Mouse (Mus musculus): ENCODE data around the gene Clcn2. TPM values are rescaled to one million over a fixed set of nuclear protein-coding genes. Genes with fewer than 3 reads are reported as not detected.

Gene Clcn2
- polyA plus RNA-seq, 1 experiment from 2014 or later = 24.9 TPM

- Histone ChIP-seq H3K4me1 (ENCODE audit: control insufficient read depth, insufficient read depth, low read depth, low read length) (peaks cover 24% of the 10 kb centered on the region), H3K9me3 (ENCODE audit: control insufficient read depth, low read length) (no peaks in the 10 kb centered on the region), H3K27me3 (replicated peaks; ENCODE audit: control insufficient read depth, insufficient read depth, low read length) (no peaks in the 10 kb centered on the region), H3K27ac (ENCODE audit: low read depth, low read length) (no peak overlapping the region), H3K36me3 (ENCODE audit: control insufficient read depth, insufficient read depth, low read length) (peaks cover 20% of the 10 kb centered on the region), H3K4me3 (ENCODE audit: low read length) (no peak overlapping the region), H3K9ac (ENCODE audit: low read depth, low read length) (no peak overlapping the region), H3K4me2 (ENCODE audit: low read length) (no peak overlapping the region)
- WGBS = 30% methylated on average over 5 of the region's 5 CpGs
- no peak for ATAC-seq
Observed at GRCm38 (mm10) chr16:20700036-20700435, 17.5 kb downstream of the Clcn2 start.

- Histone ChIP-seq H3K4me2 (ENCODE audit: low read length) (no peak overlapping the region), H3K4me1 (ENCODE audit: control insufficient read depth, insufficient read depth, low read depth, low read length) (peaks cover 29% of the 10 kb centered on the region), H3K27ac (ENCODE audit: low read depth, low read length) (no peak overlapping the region), H3K9me3 (ENCODE audit: control insufficient read depth, low read length) (no peaks in the 10 kb centered on the region), H3K9ac (ENCODE audit: low read depth, low read length) (no peak overlapping the region), H3K36me3 (ENCODE audit: control insufficient read depth, insufficient read depth, low read length) (peaks cover 20% of the 10 kb centered on the region), H3K27me3 (replicated peaks; ENCODE audit: control insufficient read depth, insufficient read depth, low read length) (no peaks in the 10 kb centered on the region), H3K4me3 (ENCODE audit: low read length) (no peak overlapping the region)
- WGBS = 89% methylated on average over 5 of the region's 5 CpGs
- ATAC-seq = no peak
Observed at GRCm38 (mm10) chr16:20699266-20699665, 18.3 kb downstream of the Clcn2 start.

GRCm38 (mm10) chr16:20695622-20696323, 21.8 kb downstream of the Clcn2 start:
- ATAC-seq = peak; percentile 77
- peak overlapping the region; percentile 53 for H3K4me3 ChIP-seq (ENCODE audit: low read length)
- H3K27me3 ChIP-seq (replicated peaks; ENCODE audit: control insufficient read depth, insufficient read depth, low read length) = no peaks in the 10 kb centered on the region
- no peaks in the 10 kb centered on the region for H3K9me3 ChIP-seq (ENCODE audit: control insufficient read depth, low read length)
- peaks cover 31% of the 10 kb centered on the region for H3K4me1 ChIP-seq (ENCODE audit: control insufficient read depth, insufficient read depth, low read depth, low read length)
- H3K36me3 ChIP-seq (ENCODE audit: control insufficient read depth, insufficient read depth, low read length) = peaks cover 22% of the 10 kb centered on the region
- peak overlapping the region; percentile 82 for H3K4me2 ChIP-seq (ENCODE audit: low read length)
- WGBS = under 1% methylated on average over 46 of the region's 46 CpGs
- peak overlapping the region; percentile 76 for H3K9ac ChIP-seq (ENCODE audit: low read depth, low read length)
- peak overlapping the region; percentile 77 for H3K27ac ChIP-seq (ENCODE audit: low read depth, low read length)

- peaks cover 31% of the 10 kb centered on the region for H3K4me1 ChIP-seq (ENCODE audit: control insufficient read depth, insufficient read depth, low read depth, low read length)
- H3K36me3 ChIP-seq (ENCODE audit: control insufficient read depth, insufficient read depth, low read length) = peaks cover 24% of the 10 kb centered on the region
- no peak for ATAC-seq
- no peaks in the 10 kb centered on the region for H3K27me3 ChIP-seq (replicated peaks; ENCODE audit: control insufficient read depth, insufficient read depth, low read length)
- H3K9me3 ChIP-seq (ENCODE audit: control insufficient read depth, low read length) = no peaks in the 10 kb centered on the region
- H3K9ac ChIP-seq (ENCODE audit: low read depth, low read length) = no peak overlapping the region
- WGBS = 58% methylated on average over 8 of the region's 8 CpGs
- H3K4me2 ChIP-seq (ENCODE audit: low read length) = no peak overlapping the region; the same call in 1 of the 2 replicates
- H3K4me3 ChIP-seq (ENCODE audit: low read length) = no peak overlapping the region
- peak overlapping the region; percentile 9; the same call in 1 of the 2 replicates for H3K27ac ChIP-seq (ENCODE audit: low read depth, low read length)
Observed at GRCm38 (mm10) chr16:20694781-20695180, 22.8 kb downstream of the Clcn2 start.

- WGBS = under 1% methylated on average over 36 of the region's 37 CpGs
- Histone ChIP-seq H3K27ac (ENCODE audit: low read depth, low read length) (peak within 1 kb of the TSS; percentile 96), H3K27me3 (replicated peaks; ENCODE audit: control insufficient read depth, insufficient read depth, low read length) (no peaks in the 10 kb centered on the region), H3K4me1 (ENCODE audit: control insufficient read depth, insufficient read depth, low read depth, low read length) (peaks cover 31% of the 10 kb centered on the region), H3K36me3 (ENCODE audit: control insufficient read depth, insufficient read depth, low read length) (peaks cover 29% of the 10 kb centered on the region), H3K4me3 (ENCODE audit: low read length) (peak within 1 kb of the TSS; percentile 72), H3K9ac (ENCODE audit: low read depth, low read length) (peak within 1 kb of the TSS; percentile 93), H3K4me2 (ENCODE audit: low read length) (peak within 1 kb of the TSS; percentile 88), H3K9me3 (ENCODE audit: control insufficient read depth, low read length) (no peaks in the 10 kb centered on the region)
- ATAC-seq = peak; percentile 94
Observed at GRCm38 (mm10) chr16:20693111-20693701, 24.3 kb downstream of the Clcn2 start, which contains the start of gene Fam131a. Gene Fam131a, plus strand, starts transcription at chr16:20693241.

GRCm38 (mm10) chr16:20692241-20692965, 25.1 kb downstream of the Clcn2 start:
- no peak overlapping the region for H3K4me3 ChIP-seq (ENCODE audit: low read length)
- H3K9me3 ChIP-seq (ENCODE audit: control insufficient read depth, low read length) = no peaks in the 10 kb centered on the region
- WGBS = 38% methylated on average over 16 of the region's 16 CpGs
- ATAC-seq = no peak
- H3K4me1 ChIP-seq (ENCODE audit: control insufficient read depth, insufficient read depth, low read depth, low read length) = peaks cover 31% of the 10 kb centered on the region
- H3K36me3 ChIP-seq (ENCODE audit: control insufficient read depth, insufficient read depth, low read length) = peaks cover 35% of the 10 kb centered on the region
- H3K9ac ChIP-seq (ENCODE audit: low read depth, low read length) = peak overlapping the region; percentile 93; the same call in 1 of the 2 replicates
- H3K4me2 ChIP-seq (ENCODE audit: low read length) = peak overlapping the region; percentile 88
- H3K27me3 ChIP-seq (replicated peaks; ENCODE audit: control insufficient read depth, insufficient read depth, low read length) = no peaks in the 10 kb centered on the region
- peak overlapping the region; percentile 96 for H3K27ac ChIP-seq (ENCODE audit: low read depth, low read length)

- WGBS = 86% methylated on average over 1 of the region's 1 CpGs
- Histone ChIP-seq H3K4me3 (ENCODE audit: low read length) (no peak overlapping the region), H3K27me3 (replicated peaks; ENCODE audit: control insufficient read depth, insufficient read depth, low read length) (no peaks in the 10 kb centered on the region), H3K9ac (ENCODE audit: low read depth, low read length) (no peak overlapping the region), H3K9me3 (ENCODE audit: control insufficient read depth, low read length) (no peaks in the 10 kb centered on the region), H3K4me1 (ENCODE audit: control insufficient read depth, insufficient read depth, low read depth, low read length) (peaks cover 31% of the 10 kb centered on the region), H3K27ac (ENCODE audit: low read depth, low read length) (no peak overlapping the region), H3K36me3 (ENCODE audit: control insufficient read depth, insufficient read depth, low read length) (peaks cover 43% of the 10 kb centered on the region), H3K4me2 (ENCODE audit: low read length) (no peak overlapping the region)
- no peak for ATAC-seq
Observed at GRCm38 (mm10) chr16:20691617-20692016, 25.9 kb downstream of the Clcn2 start.

GRCm38 (mm10) chr16:20690774-20691173, 26.8 kb downstream of the Clcn2 start:
- ATAC-seq = no peak
- Histone ChIP-seq H3K4me3 (ENCODE audit: low read length) (no peak overlapping the region), H3K9me3 (ENCODE audit: control insufficient read depth, low read length) (no peaks in the 10 kb centered on the region), H3K27ac (ENCODE audit: low read depth, low read length) (no peak overlapping the region), H3K36me3 (ENCODE audit: control insufficient read depth, insufficient read depth, low read length) (peaks cover 50% of the 10 kb centered on the region), H3K27me3 (replicated peaks; ENCODE audit: control insufficient read depth, insufficient read depth, low read length) (no peaks in the 10 kb centered on the region), H3K4me2 (ENCODE audit: low read length) (no peak overlapping the region), H3K4me1 (ENCODE audit: control insufficient read depth, insufficient read depth, low read depth, low read length) (peaks cover 24% of the 10 kb centered on the region), H3K9ac (ENCODE audit: low read depth, low read length) (no peak overlapping the region)
- WGBS = 88% methylated on average over 3 of the region's 3 CpGs

Measured in hindbrain, embryonic 16.5 days (tissue).